Mouse (Mus musculus) MEL (cell line): Measurements from ENCODE around the gene Clic4.

Experiments
- CTCF ChIP-seq, 3 experiments: IDR thresholded peaks in 2 of 3; conservative IDR thresholded peaks in 1 of 3; 2 replicates each; pipeline ENCODE4 v1.5.1; 2011 to 2012; ENCODE audit warnings: low read length in 3 of 3, low read depth in 2 of 3, mild to moderate bottlenecking in 2 of 3, improper control_type of control experiment in 1 of 3, inconsistent platforms in 1 of 3, mixed read lengths in 1 of 3, moderate library complexity in 1 of 3; ENCODE audit not compliant: control insufficient read depth in 1 of 3, insufficient read depth in 1 of 3, poor library complexity in 1 of 3, severe bottlenecking in 1 of 3
- ELF1 ChIP-seq: IDR thresholded peaks from 2 replicates; pipeline ENCODE4 v1.6.1; 2014; ENCODE audit warnings: low read depth, mild to moderate bottlenecking, inconsistent platforms, low read length, improper control_type of control experiment, moderate library complexity
- EP300 ChIP-seq, 2 experiments: IDR thresholded peaks; 2 replicates each; pipeline ENCODE4 v1.6.1; 2011; ENCODE audit warnings: improper control_type of control experiment in 2 of 2, low read length in 2 of 2, low read depth in 1 of 2, mild to moderate bottlenecking in 1 of 2
- GATA1 ChIP-seq: IDR thresholded peaks from 2 replicates; pipeline ENCODE4 v1.6.1; 2011; ENCODE audit warnings: low read depth, low read length, improper control_type of control experiment
- MEF2A ChIP-seq: IDR thresholded peaks from 2 replicates; pipeline ENCODE4 v1.6.1; 2014; ENCODE audit warnings: low read depth, mild to moderate bottlenecking, inconsistent platforms, low read length, improper control_type of control experiment; ENCODE audit not compliant: poor library complexity, insufficient replicate concordance, severe bottlenecking; ENCODE audit errors: extremely low read depth
- MYC ChIP-seq: IDR thresholded peaks from 2 replicates; pipeline ENCODE4 v1.6.1; 2011; ENCODE audit warnings: low read depth, mild to moderate bottlenecking, low read length, improper control_type of control experiment, moderate library complexity
- POLR2A ChIP-seq, 2 experiments: IDR thresholded peaks; 2 replicates each; pipeline ENCODE4 v1.6.1; 2011 to 2012; ENCODE audit warnings: low read length in 2 of 2, mild to moderate bottlenecking in 2 of 2, control low read depth in 1 of 2, improper control_type of control experiment in 1 of 2, low read depth in 1 of 2, moderate library complexity in 1 of 2; ENCODE audit not compliant: control insufficient read depth in 1 of 2, insufficient read depth in 1 of 2, poor library complexity in 1 of 2
- SMC3 ChIP-seq: IDR thresholded peaks from 2 replicates; pipeline ENCODE4 v1.6.1; 2011; ENCODE audit warnings: low read depth, low read length, improper control_type of control experiment
- ZKSCAN1 ChIP-seq: IDR thresholded peaks from 2 replicates; pipeline ENCODE4 v1.6.1; 2012; ENCODE audit warnings: low read depth, mild to moderate bottlenecking, inconsistent platforms, low read length, improper control_type of control experiment, moderate library complexity

DNA sequence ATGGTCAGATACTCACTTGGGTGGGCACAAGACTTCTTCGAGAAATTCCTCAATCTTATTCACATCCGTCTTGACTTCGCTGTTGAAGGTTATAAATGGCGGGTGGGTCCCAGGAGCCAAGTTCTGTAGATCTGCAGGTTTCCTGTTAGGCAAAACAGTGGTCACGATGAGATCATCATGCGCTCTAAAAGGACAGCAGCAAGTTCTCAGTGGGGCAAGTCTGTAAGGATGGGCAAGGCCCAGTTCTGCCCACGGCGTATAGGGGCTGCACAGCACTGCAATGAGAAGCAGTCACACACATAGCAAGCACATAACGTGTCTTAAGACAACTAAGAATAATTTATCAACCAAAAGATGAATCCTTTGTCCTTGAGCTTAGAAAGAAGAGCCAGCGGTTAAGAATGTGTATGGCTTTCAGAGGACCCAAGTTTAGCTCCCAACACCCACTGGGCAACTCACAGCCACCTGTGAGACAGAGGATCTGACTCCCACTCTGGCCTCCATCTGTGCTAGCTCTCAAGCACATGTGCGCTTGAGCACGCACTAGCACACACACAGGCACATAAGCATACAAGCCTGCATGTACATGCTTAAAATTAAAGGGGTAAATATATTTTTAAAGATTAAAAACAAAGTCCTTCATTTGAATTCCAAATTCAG is 46.5 kb downstream of the Clic4 start:
- no peak for TF ChIP-seq MEF2A
- no peak for TF ChIP-seq ELF1
- TF ChIP-seq EP300 (IDR thresholded peaks at IDR 0.05; ENCODE audit: low read depth in 1 of 2, low read length in 2 of 2) = no peak
- TF ChIP-seq ZKSCAN1 = no peak
- TF ChIP-seq CTCF (IDR thresholded peaks at IDR 0.05 in 2 of 3, conservative IDR thresholded peaks at IDR 0.05 in 1 of 3; ENCODE audit: control insufficient read depth in 1 of 3, insufficient read depth in 1 of 3, low read depth in 2 of 3, low read length in 3 of 3, poor library complexity in 1 of 3, severe bottlenecking in 1 of 3) = no peak
- no peak for TF ChIP-seq MYC
- no peak for TF ChIP-seq SMC3
- no peak for TF ChIP-seq POLR2A (IDR thresholded peaks at IDR 0.05; ENCODE audit: control insufficient read depth in 1 of 2, insufficient read depth in 1 of 2, low read depth in 1 of 2, low read length in 2 of 2, poor library complexity in 1 of 2)
- no peak for TF ChIP-seq GATA1
